Mouse (Mus musculus) olfactory bulb, adult 2 months (tissue): ENCODE results near the gene H1fx.

Source experiments
- CTCF ChIP-seq: fragments of 200-500 bp; IDR thresholded peaks from 2 replicates; pipeline ENCODE4 v1.5.1; 2012; ENCODE audit warnings: low read depth, mild to moderate bottlenecking, low read length, moderate library complexity; ENCODE audit not compliant: insufficient read depth
- POLR2A ChIP-seq: fragments of 200-500 bp; IDR thresholded peaks from 2 replicates; pipeline ENCODE4 v1.6.1; 2012; ENCODE audit warnings: mild to moderate bottlenecking, low read depth, low read length, moderate library complexity; ENCODE audit not compliant: insufficient read depth

- TF ChIP-seq CTCF (no peak), POLR2A (no peak)
Observed at GRCm38 (mm10) chr6:88012601-88013000, 31.2 kb upstream of the H1fx start.
